Mouse (Mus musculus): ENCODE measurements around the gene Aadac. TPM values are rescaled to one million over a fixed set of nuclear protein-coding genes. Genes with fewer than 3 reads are reported as not detected.

Gene Aadac
- not detected in 2 replicates for polyA plus RNA-seq (2014; fragmentation: Nextera tagmentation; extraction: Ambion mirVana)

GRCm38 (mm10) chr3:60025417-60025816 is at the start of gene Aadac:
Aadac (plus strand) TSS chr3:60025717.
- DNase-seq (ENCODE audit: low spot score) (no peak), ATAC-seq (ENCODE audit: insufficient read depth, low FRiP score, low TSS enrichment) (no peak)
- WGBS: 79% methylated on average over 1 of the region's 1 CpGs
- H3K4me1 ChIP-seq (ENCODE audit: control insufficient read depth, insufficient read depth, low read length): no peaks in the 10 kb centered on the region
- no peak within 1 kb of the TSS for H3K4me2 ChIP-seq (ENCODE audit: low read depth)
- no peaks in the 10 kb centered on the region for H3K36me3 ChIP-seq (ENCODE audit: control insufficient read depth, insufficient read depth, low read length)
- H3K4me3 ChIP-seq (ENCODE audit: low read depth, low read length): no peak within 1 kb of the TSS
- no peaks in the 10 kb centered on the region for H3K27me3 ChIP-seq (ENCODE audit: control insufficient read depth, insufficient read depth, low read length)
- H3K9me3 ChIP-seq (ENCODE audit: control insufficient read depth, low read length): no peaks in the 10 kb centered on the region
- H3K9ac ChIP-seq (ENCODE audit: low read length): no peak within 1 kb of the TSS
- no peak within 1 kb of the TSS for H3K27ac ChIP-seq (ENCODE audit: low read depth, low read length)

GRCm38 (mm10) chr3:60003622-60004021 is 21.9 kb upstream of the Aadac start:
- H3K9me3 ChIP-seq (ENCODE audit: control insufficient read depth, low read length): no peaks in the 10 kb centered on the region
- H3K4me1 ChIP-seq (ENCODE audit: control insufficient read depth, insufficient read depth, low read length): no peaks in the 10 kb centered on the region
- DNase-seq (ENCODE audit: low spot score): no peak
- no peak overlapping the region for H3K4me3 ChIP-seq (ENCODE audit: low read depth, low read length)
- no peak for ATAC-seq (ENCODE audit: insufficient read depth, low FRiP score, low TSS enrichment)
- no peak overlapping the region for H3K27ac ChIP-seq (ENCODE audit: low read depth, low read length)
- no peaks in the 10 kb centered on the region for H3K27me3 ChIP-seq (ENCODE audit: control insufficient read depth, insufficient read depth, low read length)
- no peak overlapping the region for H3K4me2 ChIP-seq (ENCODE audit: low read depth)
- H3K9ac ChIP-seq (ENCODE audit: low read length): no peak overlapping the region
- H3K36me3 ChIP-seq (ENCODE audit: control insufficient read depth, insufficient read depth, low read length): no peaks in the 10 kb centered on the region

GRCm38 (mm10) chr3:60006443-60006842 is 19.1 kb upstream of the Aadac start, which contains the start of gene Aadacl2:
Aadacl2 (plus strand) TSS chr3:60006743.
- Histone ChIP-seq H3K9me3 (ENCODE audit: control insufficient read depth, low read length) (no peaks in the 10 kb centered on the region), H3K27ac (ENCODE audit: low read depth, low read length) (no peak within 1 kb of the TSS), H3K4me2 (ENCODE audit: low read depth) (no peak within 1 kb of the TSS), H3K9ac (ENCODE audit: low read length) (no peak within 1 kb of the TSS), H3K4me3 (ENCODE audit: low read depth, low read length) (no peak within 1 kb of the TSS), H3K27me3 (ENCODE audit: control insufficient read depth, insufficient read depth, low read length) (no peaks in the 10 kb centered on the region), H3K4me1 (ENCODE audit: control insufficient read depth, insufficient read depth, low read length) (no peaks in the 10 kb centered on the region), H3K36me3 (ENCODE audit: control insufficient read depth, insufficient read depth, low read length) (no peaks in the 10 kb centered on the region)
- DNase-seq (ENCODE audit: low spot score) (no peak), ATAC-seq (ENCODE audit: insufficient read depth, low FRiP score, low TSS enrichment) (no peak)
- WGBS: 79% methylated on average over 1 of the region's 1 CpGs

- no peak for ATAC-seq (ENCODE audit: insufficient read depth, low FRiP score, low TSS enrichment)
- Histone ChIP-seq H3K9ac (ENCODE audit: low read length) (no peak overlapping the region), H3K4me3 (ENCODE audit: low read depth, low read length) (no peak overlapping the region), H3K36me3 (ENCODE audit: control insufficient read depth, insufficient read depth, low read length) (no peaks in the 10 kb centered on the region), H3K9me3 (ENCODE audit: control insufficient read depth, low read length) (no peaks in the 10 kb centered on the region), H3K4me1 (ENCODE audit: control insufficient read depth, insufficient read depth, low read length) (no peaks in the 10 kb centered on the region), H3K27ac (ENCODE audit: low read depth, low read length) (no peak overlapping the region), H3K4me2 (ENCODE audit: low read depth) (no peak overlapping the region), H3K27me3 (ENCODE audit: control insufficient read depth, insufficient read depth, low read length) (no peaks in the 10 kb centered on the region)
- no peak for DNase-seq (ENCODE audit: low spot score)
- WGBS: 90% methylated on average over 4 of the region's 4 CpGs
Measured at GRCm38 (mm10) chr3:60031511-60031910, 6.0 kb downstream of the Aadac start.

GRCm38 (mm10) chr3:60046221-60046913 is 20.9 kb downstream of the Aadac start:
- Histone ChIP-seq H3K4me2 (ENCODE audit: low read depth) (no peak overlapping the region), H3K9me3 (ENCODE audit: control insufficient read depth, low read length) (no peaks in the 10 kb centered on the region), H3K27me3 (ENCODE audit: control insufficient read depth, insufficient read depth, low read length) (no peaks in the 10 kb centered on the region), H3K36me3 (ENCODE audit: control insufficient read depth, insufficient read depth, low read length) (no peaks in the 10 kb centered on the region), H3K9ac (ENCODE audit: low read length) (no peak overlapping the region), H3K4me1 (ENCODE audit: control insufficient read depth, insufficient read depth, low read length) (no peaks in the 10 kb centered on the region), H3K4me3 (ENCODE audit: low read depth, low read length) (no peak overlapping the region), H3K27ac (ENCODE audit: low read depth, low read length) (no peak overlapping the region)
- no peak for ATAC-seq (ENCODE audit: insufficient read depth, low FRiP score, low TSS enrichment)
- no peak for DNase-seq (ENCODE audit: low spot score)
- 80% methylated on average over 3 of the region's 3 CpGs for WGBS

- H3K9ac ChIP-seq (ENCODE audit: low read length): no peak overlapping the region
- H3K27me3 ChIP-seq (ENCODE audit: control insufficient read depth, insufficient read depth, low read length): no peaks in the 10 kb centered on the region
- ATAC-seq (ENCODE audit: insufficient read depth, low FRiP score, low TSS enrichment) (no peak), DNase-seq (ENCODE audit: low spot score) (no peak)
- 82% methylated on average over 3 of the region's 3 CpGs for WGBS
- no peak overlapping the region for H3K4me2 ChIP-seq (ENCODE audit: low read depth)
- H3K27ac ChIP-seq (ENCODE audit: low read depth, low read length): no peak overlapping the region
- H3K9me3 ChIP-seq (ENCODE audit: control insufficient read depth, low read length): no peaks in the 10 kb centered on the region
- H3K4me3 ChIP-seq (ENCODE audit: low read depth, low read length): no peak overlapping the region
- H3K4me1 ChIP-seq (ENCODE audit: control insufficient read depth, insufficient read depth, low read length): no peaks in the 10 kb centered on the region
- H3K36me3 ChIP-seq (ENCODE audit: control insufficient read depth, insufficient read depth, low read length): no peaks in the 10 kb centered on the region
Measured at GRCm38 (mm10) chr3:60053231-60053927, 27.9 kb downstream of the Aadac start.

- Histone ChIP-seq H3K4me1 (ENCODE audit: control insufficient read depth, insufficient read depth, low read length) (no peaks in the 10 kb centered on the region), H3K27me3 (ENCODE audit: control insufficient read depth, insufficient read depth, low read length) (no peaks in the 10 kb centered on the region), H3K36me3 (ENCODE audit: control insufficient read depth, insufficient read depth, low read length) (no peaks in the 10 kb centered on the region), H3K4me3 (ENCODE audit: low read depth, low read length) (no peak overlapping the region), H3K4me2 (ENCODE audit: low read depth) (no peak overlapping the region), H3K9me3 (ENCODE audit: control insufficient read depth, low read length) (no peaks in the 10 kb centered on the region), H3K27ac (ENCODE audit: low read depth, low read length) (no peak overlapping the region), H3K9ac (ENCODE audit: low read length) (no peak overlapping the region)
- 89% methylated on average over 2 of the region's 2 CpGs for WGBS
- no peak for DNase-seq (ENCODE audit: low spot score)
- no peak for ATAC-seq (ENCODE audit: insufficient read depth, low FRiP score, low TSS enrichment)
Measured at GRCm38 (mm10) chr3:60053931-60054330, 28.4 kb downstream of the Aadac start.

GRCm38 (mm10) chr3:60056451-60056850 is 30.9 kb downstream of the Aadac start:
- Histone ChIP-seq H3K9ac (ENCODE audit: low read length) (no peak overlapping the region), H3K4me2 (ENCODE audit: low read depth) (no peak overlapping the region), H3K4me3 (ENCODE audit: low read depth, low read length) (no peak overlapping the region), H3K27me3 (ENCODE audit: control insufficient read depth, insufficient read depth, low read length) (no peaks in the 10 kb centered on the region), H3K9me3 (ENCODE audit: control insufficient read depth, low read length) (no peaks in the 10 kb centered on the region), H3K27ac (ENCODE audit: low read depth, low read length) (no peak overlapping the region), H3K4me1 (ENCODE audit: control insufficient read depth, insufficient read depth, low read length) (no peaks in the 10 kb centered on the region), H3K36me3 (ENCODE audit: control insufficient read depth, insufficient read depth, low read length) (no peaks in the 10 kb centered on the region)
- ATAC-seq (ENCODE audit: insufficient read depth, low FRiP score, low TSS enrichment) (no peak), DNase-seq (ENCODE audit: low spot score) (no peak)
- WGBS: 36% methylated on average over 3 of the region's 3 CpGs

All from neural tube, embryonic 11.5 days (tissue).